Mouse (Mus musculus): ENCODE measurements around the gene Ccr10. TPM values are rescaled to one million over a fixed set of nuclear protein-coding genes. Genes with fewer than 3 reads are reported as not detected.

The Ccr10 gene
- total and polyA plus RNA-seq, 3 experiments = not detected

DNA sequence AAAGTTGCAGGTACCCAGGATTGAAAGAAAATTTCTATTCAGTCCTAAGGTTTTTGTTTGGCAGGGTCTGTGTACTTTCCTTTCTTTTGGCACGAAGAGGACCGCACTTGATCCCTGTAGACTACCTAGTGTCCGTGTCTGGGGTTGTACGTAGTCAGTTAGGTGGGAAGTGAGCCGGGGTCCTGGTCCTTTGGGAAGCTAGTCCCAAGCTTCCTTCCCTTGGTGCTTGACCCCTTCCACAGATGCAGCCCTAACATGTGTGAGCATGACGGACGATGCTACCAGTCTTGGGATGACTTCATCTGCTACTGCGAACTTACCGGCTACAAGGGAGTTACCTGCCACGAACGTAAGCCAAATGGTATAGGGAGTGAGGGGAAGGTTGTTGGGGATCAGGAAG, 6.7 kb upstream of the Ccr10 start (continued):
- no peak for TF ChIP-seq JUND (IDR thresholded peaks at IDR 0.05; ENCODE audit: low read depth, low read length)
- no peak for TF ChIP-seq NELFE (IDR thresholded peaks at IDR 0.05; ENCODE audit: low read depth, low read length)
- TF ChIP-seq USF1 (IDR thresholded peaks at IDR 0.05; ENCODE audit: low read depth, low read length) = no peak

DNA sequence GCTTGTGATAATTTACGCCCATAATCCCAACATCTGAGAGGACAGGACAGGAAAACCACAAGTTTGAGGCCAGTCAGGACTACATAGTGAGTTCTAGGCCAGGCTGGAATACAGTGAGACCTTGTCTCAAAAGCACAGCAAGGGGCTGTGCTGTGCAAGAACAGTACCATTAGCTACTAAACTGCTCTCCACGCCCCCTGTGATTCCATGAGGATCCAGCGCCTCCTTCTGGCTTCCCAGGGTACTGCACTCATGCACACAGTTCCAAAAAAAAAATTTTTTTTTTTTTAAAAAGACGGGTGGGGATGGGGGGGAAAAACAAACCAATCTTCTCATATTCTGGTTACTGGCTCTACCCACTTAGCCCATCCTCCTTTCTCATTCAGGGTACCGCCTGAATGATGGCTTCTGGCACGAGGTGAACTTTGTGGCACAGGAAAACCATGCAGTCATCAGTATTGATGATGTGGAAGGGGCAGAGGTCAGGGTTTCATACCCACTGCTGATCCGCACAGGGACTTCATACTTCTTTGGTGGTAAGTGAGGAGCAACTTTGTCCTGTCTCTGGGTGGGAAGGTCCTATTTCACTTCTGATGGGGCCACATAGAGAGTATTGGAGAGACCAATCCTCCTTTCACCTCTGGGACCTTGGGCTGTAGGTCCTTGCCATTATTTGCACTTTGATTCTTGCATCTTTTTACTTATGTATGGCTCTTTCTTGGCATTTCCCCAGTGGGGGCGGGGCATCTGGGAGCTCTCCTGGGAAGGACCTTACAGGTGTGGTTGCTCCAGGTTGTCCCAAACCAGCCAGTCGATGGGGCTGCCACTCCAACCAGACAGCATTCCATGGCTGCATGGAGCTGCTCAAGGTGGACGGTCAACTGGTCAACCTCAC, 5.8 kb upstream of the Ccr10 start:
- H3K36me3 ChIP-seq (ENCODE audit: control insufficient read depth in 1 of 2, insufficient read depth in 2 of 2, low read length in 2 of 2) = no peaks in the 10 kb centered on the region

DNA sequence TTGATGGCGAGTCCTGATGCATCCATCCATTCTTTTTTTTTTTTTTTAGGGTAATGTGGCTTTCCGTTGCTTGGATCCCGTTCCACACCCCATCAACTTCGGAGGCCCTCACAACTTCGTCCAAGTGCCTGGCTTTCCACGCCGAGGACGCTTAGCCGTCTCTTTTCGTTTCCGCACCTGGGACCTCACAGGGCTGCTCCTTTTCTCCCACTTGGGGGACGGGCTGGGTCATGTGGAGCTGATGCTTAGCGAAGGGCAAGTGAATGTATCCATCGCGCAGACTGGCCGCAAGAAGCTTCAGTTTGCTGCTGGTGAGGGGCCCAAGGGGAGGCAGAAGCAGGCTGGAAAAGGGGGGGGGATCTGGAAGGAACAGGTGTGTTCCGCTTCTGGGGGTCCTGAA, 5.0 kb upstream of the Ccr10 start:
- H3K79me2 ChIP-seq (ENCODE audit: control insufficient read depth, insufficient read depth, low read length, poor library complexity) = no peaks in the 10 kb centered on the region
- H3K9ac ChIP-seq (ENCODE audit: control insufficient read depth, low read depth, low read length, poor library complexity, severe bottlenecking) = no peak overlapping the region
- no peaks in the 10 kb centered on the region for H3K36me3 ChIP-seq (ENCODE audit: control insufficient read depth in 1 of 2, insufficient read depth in 2 of 2, low read length in 2 of 2)
- DNase-seq (ENCODE audit: low read depth, low spot score) = no peak
- TF ChIP-seq ZKSCAN1 (IDR thresholded peaks at IDR 0.05; ENCODE audit: low read depth, low read length) = no peak
- TF ChIP-seq ELF1 (IDR thresholded peaks at IDR 0.05; ENCODE audit: low read depth, low read length) = no peak
- no peak for TF ChIP-seq ZMIZ1 (IDR thresholded peaks at IDR 0.05; ENCODE audit: low read depth, low read length)
- TF ChIP-seq CHD1 (IDR thresholded peaks at IDR 0.05; ENCODE audit: low read depth, low read length) = no peak
- TF ChIP-seq ZNF384 (IDR thresholded peaks at IDR 0.05; ENCODE audit: low read depth, low read length) = no peak
- no peak for TF ChIP-seq KAT2A (conservative IDR thresholded peaks at IDR 0.05; ENCODE audit: low read depth, low read length)
- no peak overlapping the region for H3K4me3 ChIP-seq (ENCODE audit: control insufficient read depth in 1 of 2, insufficient read depth in 1 of 2, low read depth in 2 of 2, low read length in 2 of 2)
- no peaks in the 10 kb centered on the region for H3K27me3 ChIP-seq (ENCODE audit: control insufficient read depth in 1 of 2, insufficient read depth in 2 of 2, low read length in 2 of 2)
- H3K27ac ChIP-seq (ENCODE audit: control insufficient read depth, low read depth, low read length) = no peak overlapping the region
- H3K4me1 ChIP-seq (ENCODE audit: control insufficient read depth in 1 of 2, insufficient read depth in 2 of 2, low read length in 2 of 2) = no peaks in the 10 kb centered on the region
- H3K9me3 ChIP-seq (replicated peaks; ENCODE audit: insufficient read depth, low read length) = no peaks in the 10 kb centered on the region

More for the DNA sequence above, 5.8 kb upstream of the Ccr10 start:
- Histone ChIP-seq H3K27me3 (ENCODE audit: control insufficient read depth in 1 of 2, insufficient read depth in 2 of 2, low read length in 2 of 2) (no peaks in the 10 kb centered on the region), H3K27ac (ENCODE audit: control insufficient read depth, low read depth, low read length) (no peak overlapping the region), H3K4me3 (ENCODE audit: control insufficient read depth in 1 of 2, insufficient read depth in 1 of 2, low read depth in 2 of 2, low read length in 2 of 2) (no peak overlapping the region), H3K79me2 (ENCODE audit: control insufficient read depth, insufficient read depth, low read length, poor library complexity) (no peaks in the 10 kb centered on the region), H3K9me3 (replicated peaks; ENCODE audit: insufficient read depth, low read length) (no peaks in the 10 kb centered on the region), H3K4me1 (ENCODE audit: control insufficient read depth in 1 of 2, insufficient read depth in 2 of 2, low read length in 2 of 2) (no peaks in the 10 kb centered on the region), H3K9ac (ENCODE audit: control insufficient read depth, low read depth, low read length, poor library complexity, severe bottlenecking) (no peak overlapping the region)
- DNase-seq (ENCODE audit: low read depth, low spot score) = peak; percentile 69
- TF ChIP-seq ZC3H11A (IDR thresholded peaks at IDR 0.05; ENCODE audit: low read depth, low read length) (peak; percentile 83), TAL1 (IDR thresholded peaks at IDR 0.05; ENCODE audit: low read length) (no peak), ZNF384 (IDR thresholded peaks at IDR 0.05; ENCODE audit: low read depth, low read length) (peak; percentile 98), SMC3 (IDR thresholded peaks at IDR 0.05; ENCODE audit: low read depth, low read length) (peak; percentile 85), MYC (IDR thresholded peaks at IDR 0.05; ENCODE audit: low read depth, low read length) (no peak), MAZ (IDR thresholded peaks at IDR 0.05; ENCODE audit: low read depth, low read length) (peak; percentile 66; the same call in 1 of the 2 replicates), UBTF (IDR thresholded peaks at IDR 0.05; ENCODE audit: borderline replicate concordance, insufficient read depth, low read depth, low read length) (no peak), CTCF (IDR thresholded peaks at IDR 0.05 in 2 of 3, conservative IDR thresholded peaks at IDR 0.05 in 1 of 3; ENCODE audit: control insufficient read depth in 1 of 3, insufficient read depth in 1 of 3, low read depth in 2 of 3, low read length in 3 of 3, poor library complexity in 1 of 3, severe bottlenecking in 1 of 3) (peak; percentile 83 to 92 (median 87)), RAD21 (IDR thresholded peaks at IDR 0.05; ENCODE audit: low read depth, low read length) (peak; percentile 87), USF2 (IDR thresholded peaks at IDR 0.05; ENCODE audit: borderline replicate concordance in 1 of 2, insufficient read depth in 1 of 2, low read depth in 1 of 2, low read length in 2 of 2) (no peak), MAX (IDR thresholded peaks at IDR 0.05; ENCODE audit: low read length) (peak; percentile 26; the same call in 1 of the 2 replicates), SIN3A (IDR thresholded peaks at IDR 0.05; ENCODE audit: low read length) (peak; percentile 65), ELF1 (IDR thresholded peaks at IDR 0.05; ENCODE audit: low read depth, low read length) (no peak), RCOR1 (IDR thresholded peaks at IDR 0.05; ENCODE audit: low read depth, low read length) (no peak)

Data from MEL (cell line).